ENCODE assay signal across 10 mouse cellular contexts in the genomic region with DNA sequence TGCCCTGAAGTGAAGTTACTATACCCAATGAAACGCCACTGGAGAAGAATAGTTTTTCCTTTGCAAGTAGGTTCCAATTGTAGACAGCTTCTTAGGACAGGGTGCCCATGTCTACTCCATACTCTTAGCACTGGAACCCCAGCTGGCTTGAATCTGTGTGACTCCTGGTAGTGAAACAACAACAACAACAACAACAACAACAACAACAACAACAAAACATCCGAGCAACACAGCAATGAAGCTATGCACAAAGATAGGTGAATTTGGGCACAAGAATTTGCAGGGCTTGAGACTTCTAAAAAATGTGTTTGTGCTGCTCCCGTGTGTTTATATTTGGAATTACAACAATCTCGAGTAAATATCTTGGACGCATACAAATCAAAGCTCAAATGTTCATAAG. TPM values are rescaled to one million over a fixed set of nuclear protein-coding genes. Genes with fewer than 3 reads are reported as not detected.
DNase-seq lines count a peak whose midpoint lies in the region; ATAC-seq and TF ChIP-seq lines count a peak whose summit lies in the region.
"Had no signal": no experiment of that assay in that cellular context is flagged by ENCODE, and none has a peak within 500 bp of the region (broad histone marks: within the 10 kb centered on the region; RNA-seq: fewer than 3 reads in every experiment).

No protein-coding gene starts in this region.

- no peak overlapping the region for H3K4me2 ChIP-seq in lung, postnatal 0 days (replicated peaks; ENCODE audit: low read depth, low read length)
- H3K4me2 ChIP-seq in hindbrain, embryonic 13.5 days = no peak overlapping the region
- no peak overlapping the region for H3K4me2 ChIP-seq in neural tube, embryonic 13.5 days
- H3K4me2 ChIP-seq: embryonic facial prominence, embryonic 12.5 days had no signal

- H3K27ac ChIP-seq in lung, postnatal 0 days (ENCODE audit: low read length) = no peak overlapping the region
- H3K27ac ChIP-seq in hindbrain, embryonic 13.5 days = no peak overlapping the region
- no peak overlapping the region for H3K27ac ChIP-seq in neural tube, embryonic 13.5 days (replicated peaks)
- H3K27ac ChIP-seq in cerebellum, adult 2 months (ENCODE audit: insufficient read depth, low read length) = no peak overlapping the region
- H3K27ac ChIP-seq: embryonic facial prominence, embryonic 12.5 days had no signal

- H3K9me3 ChIP-seq in lung, postnatal 0 days (ENCODE audit: low read length) = no peaks in the 10 kb centered on the region
- no peaks in the 10 kb centered on the region for H3K9me3 ChIP-seq in hindbrain, embryonic 13.5 days
- H3K9me3 ChIP-seq in neural tube, embryonic 13.5 days = no peaks in the 10 kb centered on the region
- H3K9me3 ChIP-seq: embryonic facial prominence, embryonic 12.5 days had no signal

- TF ChIP-seq EP300 in lung, postnatal 0 days (IDR thresholded peaks at IDR 0.05) = no peak

- TF ChIP-seq CTCF in lung, postnatal 0 days (IDR thresholded peaks at IDR 0.05) = peak; percentile 39
- TF ChIP-seq CTCF in brain, embryonic 14.5 days (IDR thresholded peaks at IDR 0.05; ENCODE audit: borderline replicate concordance, extremely low read depth, insufficient read depth, insufficient read length) = 0 out of 2 replicates have a peak, but pooled peaks have one; percentile 18
- no peak for TF ChIP-seq CTCF in cerebellum, adult 2 months (IDR thresholded peaks at IDR 0.05; ENCODE audit: borderline replicate concordance, insufficient read depth, low read depth, low read length)

- 22% methylated on average over 5 of the region's 5 CpGs for WGBS in lung, postnatal 0 days
- WGBS in hindbrain, embryonic 13.5 days = 26% methylated on average over 5 of the region's 5 CpGs
- WGBS in neural tube, embryonic 13.5 days = 26% methylated on average over 5 of the region's 5 CpGs
- WGBS in cerebellum, adult 2 months = 13% methylated on average over 5 of the region's 5 CpGs

- ATAC-seq in lung, postnatal 0 days = no peak
- 0 out of 2 replicates have a peak, but pooled peaks have one; percentile 46 for ATAC-seq in hindbrain, embryonic 13.5 days (ENCODE audit: low FRiP score)
- peak; percentile 47; the same call in 1 of the 2 replicates for ATAC-seq in neural tube, embryonic 13.5 days (ENCODE audit: low read depth)

- H3K4me3 ChIP-seq in lung, postnatal 0 days (ENCODE audit: low read depth, low read length) = no peak overlapping the region
- no peak overlapping the region for H3K4me3 ChIP-seq in hindbrain, embryonic 13.5 days
- no peak overlapping the region for H3K4me3 ChIP-seq in neural tube, embryonic 13.5 days
- no peak overlapping the region for H3K4me3 ChIP-seq in cerebellum, adult 2 months (replicated peaks; ENCODE audit: insufficient read depth, low read depth, low read length)
- H3K4me3 ChIP-seq: embryonic facial prominence, embryonic 12.5 days had no signal

- no peaks in the 10 kb centered on the region for H3K27me3 ChIP-seq in lung, postnatal 0 days (replicated peaks; ENCODE audit: insufficient read depth, low read length)
- H3K27me3 ChIP-seq in hindbrain, embryonic 13.5 days = no peaks in the 10 kb centered on the region
- H3K27me3 ChIP-seq in neural tube, embryonic 13.5 days = no peaks in the 10 kb centered on the region
- no peaks in the 10 kb centered on the region; the same call in 1 of the 2 replicates for H3K27me3 ChIP-seq in cerebellum, adult 2 months (ENCODE audit: control insufficient read depth, insufficient read depth, low read length)
- H3K27me3 ChIP-seq: embryonic facial prominence, embryonic 12.5 days had no signal

- H3K9ac ChIP-seq in lung, postnatal 0 days (replicated peaks; ENCODE audit: low read depth) = no peak overlapping the region
- H3K9ac ChIP-seq in hindbrain, embryonic 13.5 days = no peak overlapping the region
- H3K9ac ChIP-seq in neural tube, embryonic 13.5 days = no peak overlapping the region
- H3K9ac ChIP-seq: embryonic facial prominence, embryonic 12.5 days had no signal

- H3K36me3 ChIP-seq in lung, postnatal 0 days (ENCODE audit: insufficient read depth, low read length) = no peaks in the 10 kb centered on the region
- H3K36me3 ChIP-seq in hindbrain, embryonic 13.5 days = no peaks in the 10 kb centered on the region
- H3K36me3 ChIP-seq in neural tube, embryonic 13.5 days = no peaks in the 10 kb centered on the region
- H3K36me3 ChIP-seq: embryonic facial prominence, embryonic 12.5 days had no signal

- TF ChIP-seq POLR2A in brain, embryonic 14.5 days (IDR thresholded peaks at IDR 0.05; ENCODE audit: borderline replicate concordance, extremely low read depth, insufficient read depth, insufficient read length, poor library complexity, severe bottlenecking) = no peak
- TF ChIP-seq POLR2A in cerebellum, adult 2 months (IDR thresholded peaks at IDR 0.05; ENCODE audit: borderline replicate concordance, insufficient read depth, low read length) = no peak

- DNase-seq in lung, postnatal 0 days (ENCODE audit: low spot score) = no peak
- DNase-seq in lung, postnatal 4 days = no peak
- peak; percentile 60 for DNase-seq in brain, embryonic 14.5 days (ENCODE audit: low read depth)
- DNase-seq in cerebellum, adult 2 months = no peak
- no peak for DNase-seq in spleen, adult 18-20 months
- no peak for DNase-seq in adrenal gland, adult 8-10 months

- no peaks in the 10 kb centered on the region for H3K4me1 ChIP-seq in lung, postnatal 0 days (ENCODE audit: insufficient read depth, low read depth, low read length)
- H3K4me1 ChIP-seq in hindbrain, embryonic 13.5 days (replicated peaks) = no peaks in the 10 kb centered on the region
- H3K4me1 ChIP-seq in neural tube, embryonic 13.5 days (replicated peaks) = no peaks in the 10 kb centered on the region
- H3K4me1 ChIP-seq in cerebellum, adult 2 months (ENCODE audit: control insufficient read depth, insufficient read depth, low read length) = no peaks in the 10 kb centered on the region
- H3K4me1 ChIP-seq: embryonic facial prominence, embryonic 12.5 days had no signal

RNA-seq across cellular contexts. Expression of gene Olfr24, which starts 19.2 kb away (rescaled TPM):
- polyA plus RNA-seq in lung, postnatal 0 days (2015; fragmentation: Nextera tagmentation; extraction: Ambion mirVana) = not detected in 2 replicates
- not detected in 2 replicates for polyA plus RNA-seq in brain, embryonic 14.5 days (2012; rRNA removed)
- polyA plus RNA-seq in hindbrain, embryonic 13.5 days (2015; fragmentation: Nextera tagmentation; extraction: Ambion mirVana) = not detected in 2 replicates
- polyA plus RNA-seq in neural tube, embryonic 13.5 days (2015; fragmentation: Nextera tagmentation; extraction: Ambion mirVana) = not detected in 2 replicates
- polyA plus RNA-seq in cerebellum, adult 2 months (2012; rRNA removed) = not detected in 2 replicates
- not detected for total RNA-seq in adrenal gland, adult 8-10 months (2022)
- total RNA-seq: layer of hippocampus, adult 18-20 months had no signal
